Mouse (Mus musculus): ENCODE data around the gene Bbof1. TPM values are rescaled to one million over a fixed set of nuclear protein-coding genes. Genes with fewer than 3 reads are reported as not detected.
A peak's percentile ranks its signal among the peaks of the same experiment; 100 is the strongest.

The Bbof1 gene
- total RNA-seq (2014; fragmentation: Nextera tagmentation) (1.1 and 2.0 TPM in 2 replicates), total RNA-seq (2017) (4.5 and 7.6 TPM in 2 replicates)

- ATAC-seq (replicated peaks; ENCODE audit: low FRiP score, low TSS enrichment, poor library complexity, severe bottlenecking): peak; percentile 91
Observed at GRCm38 (mm10) chr12:84408819-84409507, at the start of gene Bbof1, which contains the start of gene Entpd5. Gene Bbof1 (plus strand): TSS chr12:84409071. Gene Entpd5 (minus strand): TSS chr12:84409029.

- peak; percentile 93 for ATAC-seq (replicated peaks; ENCODE audit: low FRiP score, low TSS enrichment, poor library complexity, severe bottlenecking)
Observed at GRCm38 (mm10) chr12:84361555-84362489, 47.0 kb upstream of the Bbof1 start, which contains the start of the genes Coq6 and Fam161b. Gene Coq6 (plus strand): TSS chr12:84361657. Gene Fam161b (minus strand): TSS chr12:84361833.

- no peak for ATAC-seq (replicated peaks; ENCODE audit: low FRiP score, low TSS enrichment, poor library complexity, severe bottlenecking)
Observed at GRCm38 (mm10) chr12:84362872-84363271, 46.0 kb upstream of the Bbof1 start.

GRCm38 (mm10) chr12:84364291-84364690 lies 44.6 kb upstream of the Bbof1 start:
- no peak for ATAC-seq (replicated peaks; ENCODE audit: low FRiP score, low TSS enrichment, poor library complexity, severe bottlenecking)

GRCm38 (mm10) chr12:84365137-84365536 lies 43.7 kb upstream of the Bbof1 start:
- ATAC-seq (replicated peaks; ENCODE audit: low FRiP score, low TSS enrichment, poor library complexity, severe bottlenecking): no peak

- ATAC-seq (replicated peaks; ENCODE audit: low FRiP score, low TSS enrichment, poor library complexity, severe bottlenecking): no peak
Observed at GRCm38 (mm10) chr12:84366971-84367370, 41.9 kb upstream of the Bbof1 start.

GRCm38 (mm10) chr12:84371647-84372046 lies 37.2 kb upstream of the Bbof1 start:
- ATAC-seq (replicated peaks; ENCODE audit: low FRiP score, low TSS enrichment, poor library complexity, severe bottlenecking): no peak

- ATAC-seq (replicated peaks; ENCODE audit: low FRiP score, low TSS enrichment, poor library complexity, severe bottlenecking): no peak
Observed at GRCm38 (mm10) chr12:84373831-84374481, 34.9 kb upstream of the Bbof1 start.

- no peak for ATAC-seq (replicated peaks; ENCODE audit: low FRiP score, low TSS enrichment, poor library complexity, severe bottlenecking)
Observed at GRCm38 (mm10) chr12:84382369-84382768, 26.5 kb upstream of the Bbof1 start.

GRCm38 (mm10) chr12:84384644-84385081 lies 24.2 kb upstream of the Bbof1 start:
- ATAC-seq (replicated peaks; ENCODE audit: low FRiP score, low TSS enrichment, poor library complexity, severe bottlenecking): peak; percentile 37

GRCm38 (mm10) chr12:84385408-84385807 lies 23.5 kb upstream of the Bbof1 start:
- no peak for ATAC-seq (replicated peaks; ENCODE audit: low FRiP score, low TSS enrichment, poor library complexity, severe bottlenecking)

- ATAC-seq (replicated peaks; ENCODE audit: low FRiP score, low TSS enrichment, poor library complexity, severe bottlenecking): no peak
Observed at GRCm38 (mm10) chr12:84388097-84388496, 20.8 kb upstream of the Bbof1 start.

- peak; percentile 12; the same call in 1 of the 2 replicates for ATAC-seq (replicated peaks; ENCODE audit: low FRiP score, low TSS enrichment, poor library complexity, severe bottlenecking)
Observed at GRCm38 (mm10) chr12:84388774-84389400, 20.0 kb upstream of the Bbof1 start.

- ATAC-seq (replicated peaks; ENCODE audit: low FRiP score, low TSS enrichment, poor library complexity, severe bottlenecking): no peak
Observed at GRCm38 (mm10) chr12:84390336-84390735, 18.5 kb upstream of the Bbof1 start.

GRCm38 (mm10) chr12:84392681-84393080 lies 16.2 kb upstream of the Bbof1 start:
- ATAC-seq (replicated peaks; ENCODE audit: low FRiP score, low TSS enrichment, poor library complexity, severe bottlenecking): no peak

GRCm38 (mm10) chr12:84393847-84394246 lies 15.0 kb upstream of the Bbof1 start:
- ATAC-seq (replicated peaks; ENCODE audit: low FRiP score, low TSS enrichment, poor library complexity, severe bottlenecking): no peak

GRCm38 (mm10) chr12:84396947-84397679 lies 11.8 kb upstream of the Bbof1 start:
- ATAC-seq (replicated peaks; ENCODE audit: low FRiP score, low TSS enrichment, poor library complexity, severe bottlenecking): no peak

- no peak for ATAC-seq (replicated peaks; ENCODE audit: low FRiP score, low TSS enrichment, poor library complexity, severe bottlenecking)
Observed at GRCm38 (mm10) chr12:84397685-84398084, 11.2 kb upstream of the Bbof1 start.

- ATAC-seq (replicated peaks; ENCODE audit: low FRiP score, low TSS enrichment, poor library complexity, severe bottlenecking): no peak
Observed at GRCm38 (mm10) chr12:84398629-84399028, 10.2 kb upstream of the Bbof1 start.

All from megakaryocyte-erythroid progenitor cell, adult 5-6 weeks (primary cell).